Mouse (Mus musculus) 3T3-L1 (cell line): ENCODE measurements at regions not wholly inside any gene's neighbourhood (a gene's known extent, or its start where the extent isn't known, plus 50 kb on each side); places are given as distances from the start of the nearest gene placed in this dataset.
A peak's percentile ranks its signal among the peaks of the same experiment; 100 is the strongest.

Experiments used
- DNase-seq: peaks from one replicate; pipeline ENCODE4 v3.0.0-alpha.2; 2015; ENCODE audit warnings: low read depth, low spot score

GRCm38 (mm10) chr10:72551561-72551960, 103.1 kb upstream of the Zwint start:
- no peak for DNase-seq

DNA sequence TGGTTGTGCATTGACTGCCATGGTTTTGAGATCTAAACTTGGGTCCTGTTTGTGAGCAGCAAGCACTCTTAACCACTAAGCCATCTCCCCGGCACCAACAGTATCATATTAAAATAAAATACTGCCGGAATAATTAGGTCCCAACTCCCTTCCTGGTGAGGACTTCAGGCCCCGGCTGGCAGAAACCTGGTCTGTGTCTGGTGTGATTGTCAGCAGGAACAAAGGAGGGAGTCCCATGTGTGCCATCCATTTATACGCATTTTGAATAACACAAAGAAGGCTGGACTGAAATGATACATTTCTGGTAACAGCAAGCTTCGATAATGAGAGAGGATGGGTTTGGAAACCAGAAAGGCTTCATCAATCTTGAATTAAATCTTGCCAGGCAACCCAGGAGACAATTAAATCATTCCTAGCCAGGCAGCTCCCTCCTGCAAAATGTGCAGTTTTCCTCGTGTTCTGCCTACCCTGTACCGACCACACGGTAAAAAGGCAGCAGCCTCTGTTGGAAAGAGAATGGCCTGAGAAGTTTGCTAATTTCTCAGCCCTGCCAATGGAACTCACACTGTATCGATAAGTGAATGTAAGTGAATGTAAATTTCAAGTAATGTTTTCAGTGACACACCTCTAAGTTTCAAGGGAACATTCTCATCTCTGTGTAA, 80.5 kb upstream of the Zwint start:
- no peak for DNase-seq

- peak; percentile 8 for DNase-seq
Observed at GRCm38 (mm10) chr10:72577713-72578112, 76.9 kb upstream of the Zwint start.

DNA sequence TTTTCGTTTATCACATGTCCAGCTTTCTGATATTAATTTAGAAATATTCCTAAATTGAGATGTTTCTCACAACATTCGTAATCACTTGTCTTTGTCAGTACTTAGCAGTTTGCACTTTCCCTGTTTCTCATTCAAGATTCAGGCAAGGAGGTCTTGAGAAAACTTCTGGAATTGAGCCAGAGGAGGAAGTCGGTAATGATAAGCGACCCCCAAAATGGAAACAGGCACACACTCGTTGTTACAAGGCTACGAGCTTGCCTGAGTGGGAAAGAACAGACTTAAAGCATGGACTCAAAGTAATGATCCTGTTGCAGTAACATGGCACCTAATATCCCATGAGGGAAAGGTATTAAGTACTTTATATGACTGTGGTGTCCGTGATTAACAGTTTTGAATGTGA, 76.1 kb upstream of the Zwint start:
- no peak for DNase-seq

DNA sequence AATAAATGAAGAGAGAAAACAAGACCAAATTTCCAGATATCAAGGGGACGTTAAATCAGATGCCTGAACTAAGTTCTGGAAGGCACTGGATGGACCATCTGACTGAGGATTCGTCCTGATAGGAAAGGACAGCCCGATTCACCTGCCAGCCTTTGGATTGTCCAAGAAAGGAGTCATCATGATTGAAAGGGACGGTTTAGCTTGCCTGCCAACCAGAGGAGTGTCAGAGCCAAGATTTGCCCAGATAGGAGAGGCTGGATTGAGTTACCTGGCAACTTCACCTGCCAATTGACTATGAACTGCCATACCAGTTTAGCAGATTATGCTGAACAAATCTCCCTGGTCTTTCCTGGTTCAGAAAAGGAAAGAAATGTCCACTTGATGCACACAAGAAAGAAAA, 73.3 kb upstream of the Zwint start:
- no peak for DNase-seq

GRCm38 (mm10) chr10:72588561-72588960, 66.1 kb upstream of the Zwint start:
- no peak for DNase-seq

GRCm38 (mm10) chr10:72593049-72593448, 61.6 kb upstream of the Zwint start:
- no peak for DNase-seq
